Comparison of ENCODE assay signal across 12 mouse cellular contexts in genomic region chr6:113017500-113018047, GRCm38 (mm10). TPM values are rescaled to one million over a fixed set of nuclear protein-coding genes. Genes with fewer than 3 reads are reported as not detected.
DNase-seq lines count a peak whose midpoint lies in the region; ATAC-seq and TF ChIP-seq lines count a peak whose summit lies in the region.
"Had no signal": no experiment of that assay in that cellular context is flagged by ENCODE, and none has a peak within 500 bp of the region (broad histone marks: within the 10 kb centered on the region; RNA-seq: fewer than 3 reads in every experiment).

No protein-coding gene starts in this region.

- no peak for ATAC-seq in heart, embryonic 11.5 days (replicated peaks; ENCODE audit: insufficient number of reproducible peaks, low FRiP score, low TSS enrichment)
- ATAC-seq in lung, embryonic 14.5 days (ENCODE audit: insufficient read depth), result no peak
- ATAC-seq in kidney, embryonic 16.5 days (ENCODE audit: low FRiP score, low TSS enrichment), result peak; percentile 55; the same call in 1 of the 2 replicates
- peak; percentile 47; the same call in 1 of the 2 replicates for ATAC-seq in neural tube, embryonic 15.5 days (ENCODE audit: low FRiP score)

- TF ChIP-seq CTCF in lung, embryonic 14.5 days (IDR thresholded peaks at IDR 0.05; ENCODE audit: low read depth), result no peak

- WGBS in heart, embryonic 11.5 days (ENCODE audit: insufficient replicate concordance), result 41% methylated on average over 12 of the region's 12 CpGs
- WGBS in lung, embryonic 14.5 days, result 41% methylated on average over 12 of the region's 12 CpGs
- WGBS in kidney, embryonic 16.5 days, result 15% methylated on average over 12 of the region's 12 CpGs
- 26% methylated on average over 12 of the region's 12 CpGs for WGBS in neural tube, embryonic 15.5 days

- DNase-seq in heart, postnatal 10 days, result no peak
- peak; percentile 13 for DNase-seq in lung, embryonic 14.5 days
- no peak for DNase-seq in lung, postnatal 25 days (ENCODE audit: low spot score)
- no peak for DNase-seq in thymus, postnatal 14 days
- DNase-seq in thymus, postnatal 0 days (ENCODE audit: low spot score), result no peak
- DNase-seq: B cell, adult 2 months had no signal

- no peak overlapping the region for H3K27ac ChIP-seq in heart, embryonic 11.5 days (ENCODE audit: low read depth, low read length)
- H3K27ac ChIP-seq in lung, embryonic 14.5 days (ENCODE audit: low read depth), result no peak overlapping the region
- peak overlapping the region; percentile 13 for H3K27ac ChIP-seq in kidney, embryonic 16.5 days (ENCODE audit: low read length)
- H3K27ac ChIP-seq in neural tube, embryonic 15.5 days (replicated peaks), result peak overlapping the region; percentile 52; the same call in 1 of the 2 replicates
- H3K27ac ChIP-seq: left cerebral cortex, adult 2 months; midbrain, embryonic 12.5 days; stomach, embryonic 15.5 days had no signal

- intact Hi-C loops in heart, postnatal 10 days (cut with DNase I), result no loop called here

- H3K4me3 ChIP-seq in heart, embryonic 11.5 days (ENCODE audit: low read depth, low read length), result no peak overlapping the region
- no peak overlapping the region for H3K4me3 ChIP-seq in lung, embryonic 14.5 days (ENCODE audit: low read depth, low read length)
- no peak overlapping the region for H3K4me3 ChIP-seq in kidney, embryonic 16.5 days (ENCODE audit: low read length)
- H3K4me3 ChIP-seq in neural tube, embryonic 15.5 days (replicated peaks), result no peak overlapping the region
- H3K4me3 ChIP-seq: left cerebral cortex, adult 2 months; midbrain, embryonic 12.5 days; stomach, embryonic 15.5 days had no signal

- no peak overlapping the region for H3K9ac ChIP-seq in heart, embryonic 11.5 days (ENCODE audit: low read depth, low read length)
- no peak overlapping the region for H3K9ac ChIP-seq in lung, embryonic 14.5 days
- H3K9ac ChIP-seq in kidney, embryonic 16.5 days (replicated peaks; ENCODE audit: low read length), result no peak overlapping the region; the same call in 1 of the 2 replicates
- no peak overlapping the region for H3K9ac ChIP-seq in neural tube, embryonic 15.5 days (replicated peaks)
- H3K9ac ChIP-seq: midbrain, embryonic 12.5 days; stomach, embryonic 15.5 days had no signal

- H3K9me3 ChIP-seq in heart, embryonic 11.5 days (replicated peaks; ENCODE audit: control insufficient read depth, low read length), result no peaks in the 10 kb centered on the region
- H3K9me3 ChIP-seq in lung, embryonic 14.5 days (ENCODE audit: low read depth, low read length), result no peaks in the 10 kb centered on the region
- no peaks in the 10 kb centered on the region for H3K9me3 ChIP-seq in kidney, embryonic 16.5 days (ENCODE audit: low read length)
- H3K9me3 ChIP-seq in neural tube, embryonic 15.5 days (replicated peaks), result no peaks in the 10 kb centered on the region
- H3K9me3 ChIP-seq: midbrain, embryonic 12.5 days; stomach, embryonic 15.5 days had no signal

- H3K4me2 ChIP-seq in heart, embryonic 11.5 days, result peak overlapping the region; percentile 9
- H3K4me2 ChIP-seq in lung, embryonic 14.5 days, result no peak overlapping the region
- H3K4me2 ChIP-seq in kidney, embryonic 16.5 days (replicated peaks; ENCODE audit: low read depth, low read length), result peak overlapping the region; percentile 38
- H3K4me2 ChIP-seq in neural tube, embryonic 15.5 days, result no peak overlapping the region
- H3K4me2 ChIP-seq: midbrain, embryonic 12.5 days; stomach, embryonic 15.5 days had no signal

- H3K36me3 ChIP-seq in heart, embryonic 11.5 days (ENCODE audit: control insufficient read depth, insufficient read depth, low read length), result no peaks in the 10 kb centered on the region
- no peaks in the 10 kb centered on the region for H3K36me3 ChIP-seq in lung, embryonic 14.5 days (ENCODE audit: insufficient read depth)
- H3K36me3 ChIP-seq in kidney, embryonic 16.5 days (ENCODE audit: insufficient read depth, low read length), result no peaks in the 10 kb centered on the region
- no peaks in the 10 kb centered on the region for H3K36me3 ChIP-seq in neural tube, embryonic 15.5 days
- H3K36me3 ChIP-seq: midbrain, embryonic 12.5 days; stomach, embryonic 15.5 days had no signal

- no peaks in the 10 kb centered on the region for H3K27me3 ChIP-seq in heart, embryonic 11.5 days (ENCODE audit: control insufficient read depth, insufficient read depth, low read length)
- H3K27me3 ChIP-seq in lung, embryonic 14.5 days (ENCODE audit: insufficient read depth, low read length), result no peaks in the 10 kb centered on the region
- no peaks in the 10 kb centered on the region for H3K27me3 ChIP-seq in kidney, embryonic 16.5 days (ENCODE audit: insufficient read depth, low read length)
- no peaks in the 10 kb centered on the region for H3K27me3 ChIP-seq in neural tube, embryonic 15.5 days (replicated peaks)
- H3K27me3 ChIP-seq: midbrain, embryonic 12.5 days; stomach, embryonic 15.5 days had no signal

- peaks cover 12% of the 10 kb centered on the region; the same call in 1 of the 2 replicates for H3K4me1 ChIP-seq in heart, embryonic 11.5 days (ENCODE audit: control insufficient read depth, insufficient read depth, low read length)
- H3K4me1 ChIP-seq in lung, embryonic 14.5 days (ENCODE audit: insufficient read depth), result no peaks in the 10 kb centered on the region
- H3K4me1 ChIP-seq in kidney, embryonic 16.5 days (ENCODE audit: insufficient read depth, low read length), result peaks cover 24% of the 10 kb centered on the region
- H3K4me1 ChIP-seq in neural tube, embryonic 15.5 days, result peaks cover 19% of the 10 kb centered on the region

RNA-seq across cellular contexts. Expression of gene Thumpd3, which starts 28.5 kb away (rescaled TPM):
- 41.0 and 41.6 TPM in 2 replicates for polyA plus RNA-seq in heart, embryonic 11.5 days (2014; fragmentation: Nextera tagmentation; extraction: Ambion mirVana)
- total RNA-seq in heart, postnatal 10 days (2021), result 10 to 100 TPM; 20.3 to 21.8 TPM
- polyA plus RNA-seq in lung, embryonic 14.5 days (2014; fragmentation: Nextera tagmentation; extraction: Ambion mirVana), result 41.6 and 46.3 TPM in 2 replicates
- 50.9 and 55.1 TPM in 2 replicates for polyA plus RNA-seq in kidney, embryonic 16.5 days (2015; fragmentation: Nextera tagmentation; extraction: Ambion mirVana)
- polyA plus RNA-seq in neural tube, embryonic 15.5 days (2015; fragmentation: Nextera tagmentation; extraction: Ambion mirVana), result 49.2 and 57.5 TPM in 2 replicates
- polyA plus RNA-seq in thymus, postnatal 0 days (2015; fragmentation: Nextera tagmentation; extraction: Ambion mirVana), result 67.9 and 68.5 TPM in 2 replicates

RNA-seq across cellular contexts. Expression of gene Setd5, which starts 59.6 kb away (rescaled TPM):
- polyA plus RNA-seq in heart, embryonic 11.5 days (2014; fragmentation: Nextera tagmentation; extraction: Ambion mirVana), result 72.3 and 86.9 TPM in 2 replicates
- total RNA-seq in heart, postnatal 10 days (2021), result 10 to 100 TPM; 70.3 to 74.2 TPM
- 96.9 and 102 TPM in 2 replicates for polyA plus RNA-seq in lung, embryonic 14.5 days (2014; fragmentation: Nextera tagmentation; extraction: Ambion mirVana)
- 67.5 and 77.1 TPM in 2 replicates for polyA plus RNA-seq in kidney, embryonic 16.5 days (2015; fragmentation: Nextera tagmentation; extraction: Ambion mirVana)
- 48.3 and 54.3 TPM in 2 replicates for polyA plus RNA-seq in neural tube, embryonic 15.5 days (2015; fragmentation: Nextera tagmentation; extraction: Ambion mirVana)
- 36.5 and 45.2 TPM in 2 replicates for polyA plus RNA-seq in thymus, postnatal 0 days (2015; fragmentation: Nextera tagmentation; extraction: Ambion mirVana)

Comparison
In these comparisons a context has a peak if more than half of its experiments do, and no peak if none do; other contexts are left out.
1. ATAC-seq: peak in kidney, embryonic 16.5 days (single experiment) and neural tube, embryonic 15.5 days (single experiment); none in heart, embryonic 11.5 days (single experiment) and lung, embryonic 14.5 days (single experiment).
2. H3K27ac ChIP-seq: peak in kidney, embryonic 16.5 days (single experiment) and neural tube, embryonic 15.5 days (single experiment); none in heart, embryonic 11.5 days (single experiment) and lung, embryonic 14.5 days (single experiment).
3. H3K4me2 ChIP-seq: peak in heart, embryonic 11.5 days (single experiment) and kidney, embryonic 16.5 days (single experiment); none in lung, embryonic 14.5 days (single experiment) and neural tube, embryonic 15.5 days (single experiment).